Mouse (Mus musculus): Measurements from ENCODE around the gene Prm1. TPM values are rescaled to one million over a fixed set of nuclear protein-coding genes. Genes with fewer than 3 reads are reported as not detected.

Gene Prm1
- polyA plus RNA-seq, 1 experiment = not detected

DNA sequence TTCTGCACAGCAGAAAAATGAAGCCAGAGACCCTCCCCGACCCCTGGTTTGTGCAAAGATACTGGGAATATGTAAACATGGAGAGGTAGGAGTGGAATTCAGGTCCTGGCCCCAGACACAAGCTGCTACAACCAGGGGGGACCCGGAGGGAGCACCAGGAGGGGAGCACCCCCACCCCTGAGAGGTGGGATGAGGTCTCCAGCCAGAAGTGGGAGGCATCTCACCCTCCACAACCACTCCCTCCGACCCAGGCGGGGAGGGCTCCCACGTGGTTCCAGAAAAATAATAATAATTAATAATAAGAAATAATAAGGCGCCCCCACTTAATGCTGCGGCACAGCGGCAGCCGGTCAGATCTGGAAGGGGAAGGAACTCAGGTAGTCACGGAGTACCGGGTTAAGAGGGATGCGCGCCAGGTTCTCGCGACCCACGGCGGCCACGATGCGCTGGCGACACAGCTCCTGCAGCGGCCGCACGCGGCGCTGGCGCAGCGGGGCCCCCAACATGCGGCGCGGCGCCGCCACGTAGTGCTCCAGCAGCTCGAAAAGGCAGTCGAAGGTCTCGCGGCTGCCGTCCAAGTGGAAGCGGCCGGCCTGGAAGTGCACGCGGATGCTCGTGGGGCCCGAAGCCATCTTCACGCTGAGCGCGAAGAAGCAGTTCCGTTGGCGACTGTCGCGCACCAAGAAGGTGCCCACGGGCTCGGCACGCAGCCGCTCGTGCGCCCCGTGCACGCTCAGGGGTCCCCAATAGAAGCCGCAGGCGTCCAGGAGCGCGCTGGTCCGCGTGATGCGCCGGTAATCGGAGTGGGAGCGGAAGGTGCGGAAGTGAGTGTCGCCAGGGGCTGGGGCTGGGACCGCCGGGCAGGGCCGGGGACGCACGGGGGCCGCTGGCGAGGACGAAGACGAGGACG is 21.5 kb downstream of the Prm1 start:
- TF ChIP-seq POLR2A (IDR thresholded peaks at IDR 0.05; ENCODE audit: low read depth, low read length) (no peak), CTCF (IDR thresholded peaks at IDR 0.05; ENCODE audit: borderline replicate concordance, insufficient read depth, low read length) (no peak)
- Histone ChIP-seq H3K27ac (ENCODE audit: insufficient read depth, low read length) (peak overlapping the region; percentile 66), H3K4me1 (ENCODE audit: control insufficient read depth, insufficient read depth, low read length) (peaks cover 14% of the 10 kb centered on the region), H3K4me3 (ENCODE audit: insufficient read depth, low read length) (peak overlapping the region; percentile 78)

DNA sequence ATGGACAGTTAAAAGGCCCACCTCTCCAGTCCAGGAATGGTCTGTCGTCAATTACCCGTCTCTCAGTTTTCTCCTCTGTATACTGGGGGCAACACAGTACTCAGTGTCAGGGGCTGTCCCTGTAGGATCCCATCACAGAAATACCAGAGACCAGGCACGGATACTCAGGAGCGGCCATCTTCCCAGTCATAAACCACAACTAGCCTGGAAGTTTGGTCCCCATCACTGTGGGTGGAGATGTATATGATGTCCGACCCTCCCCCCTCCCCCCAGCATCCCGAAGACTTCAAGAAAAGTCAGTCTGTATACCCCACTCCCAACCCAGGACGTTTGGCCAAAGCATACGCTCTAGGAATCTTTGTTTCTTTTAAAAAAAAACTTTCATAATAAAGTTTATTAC is 22.2 kb downstream of the Prm1 start:
- TF ChIP-seq POLR2A (IDR thresholded peaks at IDR 0.05; ENCODE audit: low read depth, low read length) (0 out of 2 replicates have a peak, but pooled peaks have one; percentile 28), CTCF (IDR thresholded peaks at IDR 0.05; ENCODE audit: borderline replicate concordance, insufficient read depth, low read length) (no peak)
- Histone ChIP-seq H3K4me1 (ENCODE audit: control insufficient read depth, insufficient read depth, low read length) (peaks cover 14% of the 10 kb centered on the region), H3K27ac (ENCODE audit: insufficient read depth, low read length) (peak overlapping the region; percentile 44; the same call in 1 of the 2 replicates), H3K4me3 (ENCODE audit: insufficient read depth, low read length) (peak overlapping the region; percentile 78)

DNA sequence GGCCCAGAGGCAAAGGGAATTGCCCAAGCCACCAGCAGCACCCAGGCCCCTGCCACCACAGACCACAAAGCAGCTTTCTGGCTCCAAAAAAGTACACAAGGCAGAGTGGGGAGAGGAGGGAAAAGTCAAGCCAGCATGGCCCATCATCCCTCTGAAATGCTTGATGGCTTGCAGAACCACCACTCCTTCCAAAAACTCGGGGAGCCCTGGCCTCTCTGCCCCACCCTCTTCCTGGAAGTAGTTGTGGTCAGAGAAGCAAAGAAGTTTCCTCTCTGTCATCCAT is 22.5 kb downstream of the Prm1 start:
- peak overlapping the region; percentile 44 for H3K27ac ChIP-seq (ENCODE audit: insufficient read depth, low read length)
- TF ChIP-seq CTCF (IDR thresholded peaks at IDR 0.05; ENCODE audit: borderline replicate concordance, insufficient read depth, low read length) = no peak
- no peak for TF ChIP-seq POLR2A (IDR thresholded peaks at IDR 0.05; ENCODE audit: low read depth, low read length)
- H3K4me3 ChIP-seq (ENCODE audit: insufficient read depth, low read length) = peak overlapping the region; percentile 78; the same call in 1 of the 2 replicates
- peaks cover 14% of the 10 kb centered on the region for H3K4me1 ChIP-seq (ENCODE audit: control insufficient read depth, insufficient read depth, low read length)

DNA sequence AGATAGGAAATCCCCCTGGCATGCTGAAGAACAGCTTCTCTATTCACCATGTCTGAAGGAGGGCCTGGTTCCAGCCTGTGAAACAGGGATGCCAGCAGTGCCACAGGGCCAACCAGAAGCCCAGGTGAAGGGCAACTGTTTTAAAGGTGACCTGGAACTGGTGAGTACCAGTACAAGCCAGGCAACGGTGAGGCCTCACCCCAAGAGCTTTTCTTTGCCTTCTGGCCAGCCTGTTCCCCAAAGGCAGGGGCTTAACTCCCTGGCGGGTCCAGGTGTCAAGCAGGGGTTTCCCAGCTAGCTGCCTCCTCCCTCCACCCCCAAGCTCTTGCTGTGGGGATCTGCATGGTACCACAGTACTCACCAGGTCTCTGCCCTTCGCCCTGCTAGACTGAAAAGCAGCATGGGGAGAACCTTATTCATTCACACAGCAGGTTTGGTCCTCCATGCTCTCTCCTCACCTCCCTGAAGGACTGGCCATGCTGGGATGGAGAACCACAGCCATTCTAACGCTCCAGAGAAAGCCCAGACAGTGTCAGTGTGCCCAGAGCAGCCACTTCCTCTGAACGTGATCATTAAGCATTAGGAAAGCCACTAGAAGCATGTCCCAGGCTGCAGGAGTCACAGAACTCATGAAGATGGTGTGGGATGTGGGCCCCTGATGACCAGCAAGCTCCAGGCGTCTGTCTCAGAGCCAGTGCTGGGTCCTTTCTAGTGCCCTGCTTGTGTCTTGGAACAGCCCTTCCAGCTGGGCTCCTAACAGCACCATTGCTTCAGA is 23.1 kb downstream of the Prm1 start:
- TF ChIP-seq CTCF (IDR thresholded peaks at IDR 0.05; ENCODE audit: borderline replicate concordance, insufficient read depth, low read length) = no peak
- TF ChIP-seq POLR2A (IDR thresholded peaks at IDR 0.05; ENCODE audit: low read depth, low read length) = peak; percentile 9; the same call in 1 of the 2 replicates
- H3K4me3 ChIP-seq (ENCODE audit: insufficient read depth, low read length) = no peak overlapping the region; the same call in none of the 2 replicates
- H3K4me1 ChIP-seq (ENCODE audit: control insufficient read depth, insufficient read depth, low read length) = peaks cover 14% of the 10 kb centered on the region
- peak overlapping the region; percentile 44 for H3K27ac ChIP-seq (ENCODE audit: insufficient read depth, low read length)

DNA sequence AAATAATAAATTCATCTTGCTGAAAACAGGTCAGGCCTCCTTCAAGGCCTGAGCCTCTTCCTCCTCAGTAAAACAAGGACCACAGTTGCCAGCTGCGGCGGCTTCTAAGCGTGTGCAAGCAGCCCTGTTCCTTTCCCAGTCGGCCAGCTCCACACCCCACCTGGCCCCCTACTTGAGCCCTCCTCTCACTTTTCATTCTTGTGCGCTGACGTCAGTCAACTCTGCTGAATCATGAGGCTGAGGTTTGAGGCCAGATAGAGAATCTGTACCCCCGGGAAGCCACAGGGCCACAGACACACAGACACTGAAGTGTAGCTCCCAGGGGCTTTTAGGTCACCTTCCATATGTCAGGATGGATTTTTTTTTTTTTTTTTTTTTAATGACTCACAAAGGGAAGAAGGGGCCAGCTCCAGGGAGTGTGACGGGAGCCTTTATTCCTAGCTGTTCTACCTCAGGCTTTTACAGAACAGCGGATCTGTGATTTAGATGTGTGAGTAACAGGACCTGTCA is 23.7 kb downstream of the Prm1 start:
- Histone ChIP-seq H3K4me3 (ENCODE audit: insufficient read depth, low read length) (no peak overlapping the region), H3K27ac (ENCODE audit: insufficient read depth, low read length) (peak overlapping the region; percentile 44), H3K4me1 (ENCODE audit: control insufficient read depth, insufficient read depth, low read length) (peaks cover 13% of the 10 kb centered on the region)
- TF ChIP-seq POLR2A (IDR thresholded peaks at IDR 0.05; ENCODE audit: low read depth, low read length) = 0 out of 2 replicates have a peak, but pooled peaks have one; percentile 15
- TF ChIP-seq CTCF (IDR thresholded peaks at IDR 0.05; ENCODE audit: borderline replicate concordance, insufficient read depth, low read length) = no peak

DNA sequence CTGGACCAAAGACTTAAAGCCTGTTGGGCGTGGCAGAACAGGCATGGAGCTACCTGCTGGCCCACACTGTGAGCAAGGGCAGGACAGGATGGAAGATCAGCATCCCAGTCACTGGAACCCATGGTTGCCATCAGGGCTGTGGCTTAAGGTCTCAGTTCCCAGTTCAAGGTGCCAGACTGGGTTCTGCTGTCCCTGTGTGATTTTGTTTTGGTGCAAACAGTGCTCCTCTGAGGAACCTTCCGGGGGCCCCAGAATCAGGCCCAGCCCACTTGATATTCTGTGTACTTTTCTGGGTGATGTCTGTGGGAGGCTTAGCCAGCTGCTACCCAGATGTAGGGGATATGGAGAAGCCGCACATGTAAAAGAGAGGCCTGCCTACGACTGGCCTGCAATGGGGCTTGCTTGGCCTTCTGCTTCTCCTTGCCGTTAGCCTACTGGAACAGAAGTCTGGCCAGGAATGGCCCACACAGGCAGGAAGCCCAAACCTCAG is 25.0 kb downstream of the Prm1 start:
- Histone ChIP-seq H3K27ac (ENCODE audit: insufficient read depth, low read length) (no peak overlapping the region), H3K4me3 (ENCODE audit: insufficient read depth, low read length) (no peak overlapping the region), H3K4me1 (ENCODE audit: control insufficient read depth, insufficient read depth, low read length) (peaks cover 18% of the 10 kb centered on the region)
- TF ChIP-seq POLR2A (IDR thresholded peaks at IDR 0.05; ENCODE audit: low read depth, low read length) = 0 out of 2 replicates have a peak, but pooled peaks have one; percentile 3
- TF ChIP-seq CTCF (IDR thresholded peaks at IDR 0.05; ENCODE audit: borderline replicate concordance, insufficient read depth, low read length) = no peak

DNA sequence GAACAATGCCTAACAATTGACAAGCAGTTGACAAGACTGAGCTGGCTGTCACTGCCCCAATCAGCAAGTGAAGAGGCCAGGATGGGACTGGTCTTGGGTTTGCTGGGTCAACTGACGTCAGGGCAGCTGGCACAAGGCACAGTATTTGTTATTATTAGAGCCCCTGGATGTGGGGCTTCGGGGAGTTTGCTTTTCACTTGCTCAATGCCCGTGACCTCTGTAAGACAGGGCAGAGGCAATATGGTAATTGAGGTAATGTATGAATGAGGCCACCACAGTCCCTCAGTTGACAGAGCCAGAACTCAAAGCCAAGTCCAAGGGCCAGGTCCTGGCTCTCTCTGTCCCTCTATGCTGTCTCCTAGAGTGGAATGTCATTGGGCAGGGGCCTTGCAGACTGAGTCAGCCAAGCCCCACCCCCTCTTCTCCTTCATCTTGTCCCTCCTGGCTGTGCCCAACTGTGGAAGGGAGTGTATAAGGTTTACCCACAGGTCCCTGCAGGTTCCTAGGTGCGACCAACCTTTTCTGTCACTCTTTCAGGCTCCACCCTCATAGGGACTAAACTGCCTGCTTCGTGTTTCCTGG is 28.0 kb downstream of the Prm1 start:
- Histone ChIP-seq H3K27ac (ENCODE audit: insufficient read depth, low read length) (no peak overlapping the region), H3K4me1 (ENCODE audit: control insufficient read depth, insufficient read depth, low read length) (peaks cover 12% of the 10 kb centered on the region)

DNA sequence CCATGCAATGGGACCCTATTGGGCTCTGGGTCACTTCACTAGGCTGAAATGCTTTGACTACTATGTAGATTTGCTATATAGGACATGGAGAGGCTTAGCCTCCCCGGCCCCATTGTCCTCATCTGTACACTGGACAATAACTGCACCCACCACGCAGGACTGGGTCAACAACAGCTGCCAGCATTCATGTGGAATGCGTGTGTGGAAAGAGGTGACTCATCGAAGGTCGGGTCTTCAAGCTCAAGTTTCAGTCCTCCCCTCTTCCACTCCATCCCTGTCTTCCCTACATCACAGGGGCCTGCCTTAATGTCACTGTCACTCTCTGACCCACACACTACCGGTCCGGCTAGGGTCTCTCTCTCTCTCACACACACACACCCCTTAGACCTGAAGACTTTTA is 29.3 kb downstream of the Prm1 start:
- TF ChIP-seq CTCF (IDR thresholded peaks at IDR 0.05; ENCODE audit: borderline replicate concordance, insufficient read depth, low read length) (no peak), POLR2A (IDR thresholded peaks at IDR 0.05; ENCODE audit: low read depth, low read length) (no peak)
- H3K4me1 ChIP-seq (ENCODE audit: control insufficient read depth, insufficient read depth, low read length) = peaks cover 6% of the 10 kb centered on the region; the same call in 1 of the 2 replicates
- H3K4me3 ChIP-seq (ENCODE audit: insufficient read depth, low read length) = no peak overlapping the region

More for the DNA sequence above, 28.0 kb downstream of the Prm1 start:
- no peak for TF ChIP-seq POLR2A (IDR thresholded peaks at IDR 0.05; ENCODE audit: low read depth, low read length)
- no peak for TF ChIP-seq CTCF (IDR thresholded peaks at IDR 0.05; ENCODE audit: borderline replicate concordance, insufficient read depth, low read length)
- H3K4me3 ChIP-seq (ENCODE audit: insufficient read depth, low read length) = no peak overlapping the region

DNA sequence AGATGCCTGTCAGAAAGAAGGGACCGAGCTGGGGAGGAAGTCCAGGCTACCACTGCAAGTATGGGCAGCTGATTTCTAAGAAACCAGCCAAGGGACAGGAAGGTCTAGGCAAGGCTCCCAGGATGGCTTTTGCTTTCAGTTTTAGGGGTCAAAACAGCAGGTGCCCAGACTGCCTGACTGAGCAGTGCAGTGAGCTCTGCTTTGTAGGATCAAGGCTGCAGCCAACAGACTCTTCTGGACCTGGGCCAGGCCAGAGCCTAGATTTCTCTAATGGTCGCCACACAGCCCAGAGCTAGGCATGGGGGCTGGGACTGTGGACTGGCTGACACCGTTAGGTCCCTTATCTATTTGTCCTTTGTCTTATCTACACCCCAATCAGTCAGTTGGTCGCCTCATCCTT is 30.9 kb downstream of the Prm1 start:
- Histone ChIP-seq H3K27ac (ENCODE audit: insufficient read depth, low read length) (no peak overlapping the region), H3K4me3 (ENCODE audit: insufficient read depth, low read length) (no peak overlapping the region), H3K4me1 (ENCODE audit: control insufficient read depth, insufficient read depth, low read length) (peaks cover 6% of the 10 kb centered on the region; the same call in 1 of the 2 replicates)
- no peak for TF ChIP-seq CTCF (IDR thresholded peaks at IDR 0.05; ENCODE audit: borderline replicate concordance, insufficient read depth, low read length)
- TF ChIP-seq POLR2A (IDR thresholded peaks at IDR 0.05; ENCODE audit: low read depth, low read length) = no peak

More for the DNA sequence above, 29.3 kb downstream of the Prm1 start:
- no peak overlapping the region for H3K27ac ChIP-seq (ENCODE audit: insufficient read depth, low read length)
